Mouse (Mus musculus): ENCODE measurements around the gene Alg5.

- TF ChIP-seq GATA1 (IDR thresholded peaks at IDR 0.05; ENCODE audit: low read length) (no peak), TAL1 (IDR thresholded peaks at IDR 0.05; ENCODE audit: low read length) (no peak)
Observed at GRCm38 (mm10) chr3:54736101-54736927, 975 bp downstream of the Alg5 start.
